Mouse (Mus musculus) embryonic fibroblast, embryonic 13.5 days (primary cell): ENCODE measurements around the gene Itpr1. TPM values are rescaled to one million over a fixed set of nuclear protein-coding genes. Genes with fewer than 3 reads are reported as not detected.

Experiments used
- H3K27ac ChIP-seq: 2 replicates; pipeline ENCODE4 v1.5.1; 2012; ENCODE audit warnings: low read length, control low read depth, inconsistent platforms; ENCODE audit not compliant: insufficient read depth
- H3K4me1 ChIP-seq: 2 replicates; pipeline ENCODE4 v1.6.1; 2011; ENCODE audit warnings: low read length; ENCODE audit not compliant: control insufficient read depth, insufficient read depth
- H3K4me3 ChIP-seq: 2 replicates; pipeline ENCODE4 v1.5.1; 2011; ENCODE audit warnings: mild to moderate bottlenecking, control low read depth, low read length; ENCODE audit not compliant: insufficient read depth
- CTCF ChIP-seq: IDR thresholded peaks from 2 replicates; pipeline ENCODE4 v1.5.1; 2011; ENCODE audit warnings: mild to moderate bottlenecking, control low read depth, low read length, moderate library complexity, borderline replicate concordance; ENCODE audit not compliant: insufficient read depth
- POLR2A ChIP-seq: IDR thresholded peaks from 2 replicates; pipeline ENCODE4 v1.6.1; 2011; ENCODE audit warnings: low read depth, mild to moderate bottlenecking, control low read depth, low read length, moderate library complexity
- polyA plus RNA-seq: library from polyadenylated mRNA; stranded (reverse); fragments of >200 nt; gene quantifications from 2 replicates; pipeline ENCODE4 v1.2.4, GENCODE M21; 2011; ENCODE audit warnings: low read depth; ENCODE audit not compliant: missing spikeins, insufficient read length

The Itpr1 gene
- polyA plus RNA-seq, 1 experiment, result 38.0 TPM

- H3K4me3 ChIP-seq, result no peak overlapping the region
- no peaks in the 10 kb centered on the region for H3K4me1 ChIP-seq
- TF ChIP-seq POLR2A (no peak), CTCF (no peak)
- H3K27ac ChIP-seq, result no peak overlapping the region
These were observed 252.3 kb downstream of the Itpr1 start for GRCm38 (mm10) chr6:108465159-108465558.

GRCm38 (mm10) chr6:108466061-108466531 lies 253.2 kb downstream of the Itpr1 start:
- H3K4me3 ChIP-seq, result no peak overlapping the region
- no peak overlapping the region for H3K27ac ChIP-seq
- TF ChIP-seq CTCF, result no peak
- TF ChIP-seq POLR2A, result no peak
- H3K4me1 ChIP-seq, result no peaks in the 10 kb centered on the region

DNA sequence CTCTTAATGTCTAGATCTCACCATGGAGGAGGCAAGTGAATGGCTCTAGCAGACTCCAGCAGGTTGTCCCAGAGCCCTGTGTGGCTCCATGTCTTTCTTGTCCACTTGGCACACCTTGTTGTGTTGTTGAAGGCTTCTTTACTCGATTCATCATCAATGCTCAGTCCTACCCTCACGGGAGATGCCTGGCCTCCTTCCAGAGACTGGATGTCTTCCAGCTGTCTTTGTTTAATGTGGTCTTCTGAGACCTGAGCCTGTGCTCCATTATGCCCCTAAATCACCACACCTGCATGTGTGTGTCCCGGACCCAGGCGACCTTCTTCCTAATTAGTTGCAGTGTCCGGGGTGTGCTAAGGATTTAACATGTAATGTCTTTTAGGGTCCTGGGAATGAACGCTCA lies 254.7 kb downstream of the Itpr1 start:
- H3K27ac ChIP-seq, result no peak overlapping the region
- TF ChIP-seq POLR2A (no peak), CTCF (no peak)
- H3K4me3 ChIP-seq, result no peak overlapping the region
- no peaks in the 10 kb centered on the region for H3K4me1 ChIP-seq

GRCm38 (mm10) chr6:108468226-108468825 lies 255.4 kb downstream of the Itpr1 start:
- TF ChIP-seq CTCF (no peak), POLR2A (no peak)
- H3K4me1 ChIP-seq, result no peaks in the 10 kb centered on the region
- H3K27ac ChIP-seq, result no peak overlapping the region
- no peak overlapping the region for H3K4me3 ChIP-seq

DNA sequence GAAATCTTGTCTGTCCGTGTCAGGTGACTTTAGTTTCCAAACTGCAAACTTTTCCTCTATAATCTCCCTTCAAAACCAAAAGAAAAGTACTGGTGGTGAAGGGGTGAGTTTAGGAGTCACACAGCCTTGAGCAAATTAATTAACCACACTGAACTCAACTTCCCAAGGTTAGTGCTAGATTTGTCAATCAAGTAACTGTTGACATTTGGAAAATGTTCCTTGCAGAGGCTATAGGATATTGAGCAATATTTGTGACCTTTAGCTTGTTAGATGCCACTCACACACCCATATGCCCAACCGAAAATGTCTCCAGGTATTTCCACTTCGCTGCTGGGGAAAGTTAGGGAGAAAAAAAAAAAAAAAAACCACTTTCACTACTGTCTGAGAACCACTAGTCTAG lies 259.0 kb downstream of the Itpr1 start:
- H3K4me3 ChIP-seq, result no peak overlapping the region
- no peaks in the 10 kb centered on the region for H3K4me1 ChIP-seq
- no peak overlapping the region for H3K27ac ChIP-seq
- TF ChIP-seq POLR2A (no peak), CTCF (no peak)

DNA sequence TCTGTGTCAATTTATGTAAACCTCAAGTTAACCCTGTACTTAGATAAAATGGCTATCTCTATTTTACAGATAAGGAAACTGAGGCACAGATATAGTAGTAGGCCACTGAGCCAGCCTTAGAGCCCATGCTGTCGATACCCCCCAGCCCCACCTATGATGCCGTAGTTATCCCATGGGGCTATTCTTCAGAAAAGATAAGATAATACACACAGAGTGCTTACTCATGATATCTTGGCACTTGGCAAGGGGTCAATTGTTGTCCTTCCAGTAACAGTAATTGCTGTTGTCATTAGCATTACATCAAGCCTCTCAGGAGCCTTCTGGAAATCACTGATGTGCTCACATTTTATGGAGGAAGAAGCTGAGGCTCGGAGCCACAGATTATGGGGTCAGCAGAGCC lies 259.9 kb downstream of the Itpr1 start:
- Histone ChIP-seq H3K27ac (no peak overlapping the region), H3K4me3 (no peak overlapping the region), H3K4me1 (no peaks in the 10 kb centered on the region)
- TF ChIP-seq CTCF (no peak), POLR2A (no peak)

- Histone ChIP-seq H3K4me1 (no peaks in the 10 kb centered on the region), H3K27ac (no peak overlapping the region), H3K4me3 (no peak overlapping the region)
- TF ChIP-seq CTCF (no peak), POLR2A (no peak)
These were observed 263.9 kb downstream of the Itpr1 start for GRCm38 (mm10) chr6:108476797-108477235.

GRCm38 (mm10) chr6:108477602-108478001 lies 264.7 kb downstream of the Itpr1 start:
- H3K27ac ChIP-seq, result no peak overlapping the region
- TF ChIP-seq POLR2A, result no peak
- no peak for TF ChIP-seq CTCF
- H3K4me1 ChIP-seq, result no peaks in the 10 kb centered on the region
- H3K4me3 ChIP-seq, result no peak overlapping the region

- TF ChIP-seq POLR2A (no peak), CTCF (no peak)
- no peak overlapping the region for H3K27ac ChIP-seq
- no peaks in the 10 kb centered on the region for H3K4me1 ChIP-seq
- no peak overlapping the region for H3K4me3 ChIP-seq
These were observed 268.3 kb downstream of the Itpr1 start for GRCm38 (mm10) chr6:108481190-108481589.

DNA sequence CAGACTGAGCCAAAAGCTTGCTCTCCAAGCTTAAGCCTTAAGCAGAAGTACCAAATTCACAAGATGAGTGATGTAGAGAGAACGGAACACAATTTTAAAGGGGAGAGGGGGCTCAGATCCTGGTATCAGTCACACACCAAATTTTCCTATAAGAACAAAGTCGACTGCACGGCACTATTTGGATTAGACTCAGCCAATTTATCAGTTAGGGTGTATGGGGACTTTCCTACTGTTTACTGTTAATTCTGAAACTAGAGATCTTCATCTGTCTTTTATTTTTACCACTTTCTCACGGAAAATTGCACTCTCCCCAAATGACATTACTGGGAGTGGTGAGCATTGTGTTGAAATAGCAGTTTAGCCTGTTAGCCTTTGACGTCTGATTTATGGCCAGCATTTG lies 269.6 kb downstream of the Itpr1 start:
- no peaks in the 10 kb centered on the region for H3K4me1 ChIP-seq
- H3K27ac ChIP-seq, result no peak overlapping the region
- TF ChIP-seq POLR2A (no peak), CTCF (no peak)
- no peak overlapping the region for H3K4me3 ChIP-seq
